Mouse (Mus musculus): ENCODE measurements around the gene Tas2r126. TPM values are rescaled to one million over a fixed set of nuclear protein-coding genes. Genes with fewer than 3 reads are reported as not detected.

Tas2r126 gene
- polyA plus RNA-seq, 1 experiment from 2014 or later: not detected

Other genes with a start within 250 kb of the Tas2r126 start
- gene Tas2r144, start 219.2 kb upstream of the Tas2r126 start, polyA plus RNA-seq (2016; fragmentation: Nextera tagmentation; extraction: Ambion mirVana): not detected in 2 replicates
- 9.9 and 10.9 TPM in 2 replicates for gene Gstk1, start 188.6 kb upstream of the Tas2r126 start, polyA plus RNA-seq (2016; fragmentation: Nextera tagmentation; extraction: Ambion mirVana)
- gene Tmem139, start 172.6 kb upstream of the Tas2r126 start, polyA plus RNA-seq (2016; fragmentation: Nextera tagmentation; extraction: Ambion mirVana): 0.19 and 0.27 TPM in 2 replicates
- gene Casp2, start 169.6 kb upstream of the Tas2r126 start, polyA plus RNA-seq (2016; fragmentation: Nextera tagmentation; extraction: Ambion mirVana): 37.6 and 38.1 TPM in 2 replicates
- 0.73 and 1.0 TPM in 2 replicates for gene Clcn1, start 147.8 kb upstream of the Tas2r126 start, polyA plus RNA-seq (2016; fragmentation: Nextera tagmentation; extraction: Ambion mirVana)
- gene Fam131b, start 109.9 kb upstream of the Tas2r126 start, polyA plus RNA-seq (2016; fragmentation: Nextera tagmentation; extraction: Ambion mirVana): 0.37 and 0.52 TPM in 2 replicates
- gene Zyx, start 84.9 kb upstream of the Tas2r126 start, polyA plus RNA-seq (2016; fragmentation: Nextera tagmentation; extraction: Ambion mirVana): 213 and 219 TPM in 2 replicates
- 4.7 and 5.5 TPM in 2 replicates for gene Epha1, start 61.3 kb upstream of the Tas2r126 start, polyA plus RNA-seq (2016; fragmentation: Nextera tagmentation; extraction: Ambion mirVana)
- gene Tas2r143, start 34.3 kb upstream of the Tas2r126 start, polyA plus RNA-seq (2016; fragmentation: Nextera tagmentation; extraction: Ambion mirVana): not detected in 2 replicates
- gene Tas2r135, start 29.1 kb upstream of the Tas2r126 start, polyA plus RNA-seq (2016; fragmentation: Nextera tagmentation; extraction: Ambion mirVana): not detected in 2 replicates
- gene Olfr458, start 30.7 kb downstream of the Tas2r126 start, polyA plus RNA-seq (2016; fragmentation: Nextera tagmentation; extraction: Ambion mirVana): not detected in 2 replicates
- gene Olfr457, start 41.8 kb downstream of the Tas2r126 start, polyA plus RNA-seq (2016; fragmentation: Nextera tagmentation; extraction: Ambion mirVana): not detected in 2 replicates
- not detected in 2 replicates for gene Olfr456, start 52.7 kb downstream of the Tas2r126 start, polyA plus RNA-seq (2016; fragmentation: Nextera tagmentation; extraction: Ambion mirVana)
- gene Olfr455, start 113.1 kb downstream of the Tas2r126 start, polyA plus RNA-seq (2016; fragmentation: Nextera tagmentation; extraction: Ambion mirVana): not detected in 2 replicates
- not detected in 2 replicates for gene Tcaf3, start 163.2 kb downstream of the Tas2r126 start, polyA plus RNA-seq (2016; fragmentation: Nextera tagmentation; extraction: Ambion mirVana)
- gene Tcaf2, start 210.7 kb downstream of the Tas2r126 start, polyA plus RNA-seq (2016; fragmentation: Nextera tagmentation; extraction: Ambion mirVana): 3.0 and 3.1 TPM in 2 replicates

All from heart, embryonic 12.5 days (tissue).